Mouse (Mus musculus) lung, adult 2 months (tissue): Measurements from ENCODE around the gene Tmem205. TPM values are rescaled to one million over a fixed set of nuclear protein-coding genes. Genes with fewer than 3 reads are reported as not detected.

Experiments used
- DNase-seq: peaks from one replicate; pipeline ENCODE4 v3.0.0; 2022
- H3K4me1 ChIP-seq: fragments of 200-500 bp; 2 replicates; pipeline ENCODE4 v1.6.1; 2011; ENCODE audit warnings: low read length; ENCODE audit not compliant: control insufficient read depth, insufficient read depth
- H3K4me3 ChIP-seq: fragments of 200-500 bp; replicated peaks from 2 replicates; pipeline ENCODE3; 2011; ENCODE audit warnings: low read depth, mild to moderate bottlenecking, control low read depth, low read length; ENCODE audit errors: extremely low read depth
- CTCF ChIP-seq: fragments of 200-500 bp; IDR thresholded peaks from 2 replicates; pipeline ENCODE4 v1.5.1; 2011; ENCODE audit warnings: mild to moderate bottlenecking, low read length, control low read depth; ENCODE audit not compliant: insufficient read depth
- POLR2A ChIP-seq: fragments of 200-500 bp; IDR thresholded peaks from 2 replicates; pipeline ENCODE4 v1.6.1; 2011; ENCODE audit warnings: low read depth, mild to moderate bottlenecking, control low read depth, low read length, borderline replicate concordance; ENCODE audit errors: extremely low read depth
- WGBS: fragments of 180-500 bp; shearing (Covaris S2); methylation state at CpG from one replicate; pipeline ENCODE4 v1.1.7; 2018; 5-methylcytosine and 5-hydroxymethylcytosine counted together
- polyA plus RNA-seq: library from polyadenylated mRNA; depleted of rRNA; stranded (reverse); fragments of >200 nt; gene quantifications from 2 replicates; pipeline ENCODE4 v1.2.3, GENCODE M21; 2012

Gene Tmem205
- polyA plus RNA-seq, 1 experiment, result 194 TPM

DNA sequence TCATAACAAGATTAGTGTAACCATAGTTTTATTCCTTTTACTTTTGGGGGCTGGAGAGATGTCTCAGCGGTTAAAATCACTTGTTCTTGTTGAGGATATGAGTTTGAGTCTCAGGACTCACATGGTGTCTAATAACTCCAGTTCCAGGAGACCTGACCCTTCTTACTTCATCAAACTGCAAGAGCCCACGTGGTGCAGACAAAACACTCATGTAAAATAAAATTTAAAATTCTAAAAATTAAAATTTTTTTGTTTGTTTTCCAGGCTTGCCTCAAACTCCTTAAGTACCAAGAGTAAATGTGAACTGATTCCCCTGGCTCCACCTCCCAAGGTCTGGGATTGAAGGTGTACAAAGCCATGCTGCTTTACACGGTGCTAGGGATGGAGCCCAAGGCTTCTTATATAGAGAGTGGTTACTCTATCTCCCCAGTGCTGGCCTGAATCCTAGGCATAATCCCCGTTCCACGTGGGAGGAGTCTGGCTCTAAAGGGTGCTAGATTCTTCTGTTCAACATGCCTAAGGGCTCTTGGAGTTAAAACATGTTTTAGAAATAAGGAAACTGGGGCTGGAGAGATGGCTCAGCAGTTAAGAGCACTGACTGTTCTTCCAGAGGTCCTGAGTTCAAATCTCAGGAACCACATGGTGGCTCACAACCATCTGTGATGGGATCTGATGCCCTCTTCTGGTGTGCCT, 8.5 kb downstream of the Tmem205 start:
- no peak overlapping the region for H3K4me3 ChIP-seq
- no peak for DNase-seq
- TF ChIP-seq CTCF (no peak), POLR2A (no peak)
- WGBS, result 25% methylated on average over 5 of the region's 5 CpGs
- H3K4me1 ChIP-seq, result peaks cover 7% of the 10 kb centered on the region

DNA sequence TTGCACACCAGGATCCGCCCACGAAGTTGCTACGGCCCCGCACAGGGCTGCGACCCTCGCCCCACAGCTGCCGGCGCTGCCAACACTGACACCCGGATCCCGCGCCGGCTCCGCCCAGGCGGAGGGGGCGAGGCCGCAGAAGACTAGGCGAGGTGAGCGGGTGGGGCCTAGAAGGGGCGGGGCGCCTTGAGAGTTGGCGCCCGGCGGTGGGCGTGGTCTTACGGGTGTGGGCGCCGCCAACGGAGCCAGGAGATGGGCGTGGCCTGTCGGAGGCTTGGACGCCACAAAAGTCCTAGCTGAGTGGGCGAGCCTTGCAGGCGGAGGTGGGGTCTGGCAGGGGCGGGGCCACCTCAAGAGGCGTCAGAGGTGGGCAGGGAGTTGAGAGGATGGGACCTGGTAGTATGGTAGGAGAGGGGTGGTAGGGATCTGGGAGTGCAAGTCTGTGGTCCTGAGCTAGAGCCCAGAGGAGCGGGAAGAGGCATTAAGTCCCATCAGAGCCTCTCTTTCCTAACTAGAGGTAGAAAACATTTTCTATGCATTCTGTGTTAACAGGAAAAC, 9.2 kb downstream of the Tmem205 start, which contains the start of gene Rab3d:
TSS of gene Rab3d (minus strand) at position 158 of the 558 bp plus-strand sequence.
- peak; percentile 95 for DNase-seq
- Histone ChIP-seq H3K4me3 (peak within 1 kb of the TSS; percentile 88), H3K4me1 (peaks cover 4% of the 10 kb centered on the region)
- under 1% methylated on average over 36 of the region's 36 CpGs for WGBS
- TF ChIP-seq CTCF, result no peak
- peak; percentile 49; the same call in 1 of the 2 replicates for TF ChIP-seq POLR2A

DNA sequence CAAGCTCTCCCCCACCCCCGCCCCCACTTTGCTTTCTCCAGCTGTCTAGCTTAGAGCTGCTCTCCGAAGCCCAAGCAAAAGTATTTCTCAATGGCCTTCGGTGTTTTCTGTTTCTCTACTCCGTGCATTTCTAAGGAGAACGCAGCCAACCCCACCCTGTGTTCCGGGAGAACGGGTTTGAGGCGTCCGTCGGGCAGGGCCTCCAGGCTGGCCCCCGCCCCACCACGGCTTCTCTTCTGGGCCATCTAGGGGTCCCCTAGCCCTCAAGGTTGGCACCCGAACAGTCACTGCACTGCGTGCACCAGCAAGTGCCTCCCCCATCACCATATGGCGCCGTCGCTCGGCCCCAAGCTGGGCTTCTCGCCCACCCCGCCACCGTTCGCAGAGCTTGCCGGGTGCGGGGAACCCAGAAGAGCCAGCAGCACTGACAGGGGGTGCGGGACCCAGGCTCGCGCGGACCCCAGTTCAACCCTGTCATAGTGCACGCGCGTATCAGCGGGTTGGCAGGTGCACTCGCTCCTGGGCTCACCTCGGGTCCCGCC, 9.8 kb downstream of the Tmem205 start:
- TF ChIP-seq POLR2A (no peak), CTCF (no peak)
- WGBS, result 2% methylated on average over 35 of the region's 35 CpGs
- peak; percentile 52 for DNase-seq
- peak overlapping the region; percentile 88 for H3K4me3 ChIP-seq
- peaks cover 4% of the 10 kb centered on the region for H3K4me1 ChIP-seq

- 53% methylated on average over 3 of the region's 3 CpGs for WGBS
These were observed 10.4 kb downstream of the Tmem205 start for GRCm38 (mm10) chr9:21916851-21917492.

DNA sequence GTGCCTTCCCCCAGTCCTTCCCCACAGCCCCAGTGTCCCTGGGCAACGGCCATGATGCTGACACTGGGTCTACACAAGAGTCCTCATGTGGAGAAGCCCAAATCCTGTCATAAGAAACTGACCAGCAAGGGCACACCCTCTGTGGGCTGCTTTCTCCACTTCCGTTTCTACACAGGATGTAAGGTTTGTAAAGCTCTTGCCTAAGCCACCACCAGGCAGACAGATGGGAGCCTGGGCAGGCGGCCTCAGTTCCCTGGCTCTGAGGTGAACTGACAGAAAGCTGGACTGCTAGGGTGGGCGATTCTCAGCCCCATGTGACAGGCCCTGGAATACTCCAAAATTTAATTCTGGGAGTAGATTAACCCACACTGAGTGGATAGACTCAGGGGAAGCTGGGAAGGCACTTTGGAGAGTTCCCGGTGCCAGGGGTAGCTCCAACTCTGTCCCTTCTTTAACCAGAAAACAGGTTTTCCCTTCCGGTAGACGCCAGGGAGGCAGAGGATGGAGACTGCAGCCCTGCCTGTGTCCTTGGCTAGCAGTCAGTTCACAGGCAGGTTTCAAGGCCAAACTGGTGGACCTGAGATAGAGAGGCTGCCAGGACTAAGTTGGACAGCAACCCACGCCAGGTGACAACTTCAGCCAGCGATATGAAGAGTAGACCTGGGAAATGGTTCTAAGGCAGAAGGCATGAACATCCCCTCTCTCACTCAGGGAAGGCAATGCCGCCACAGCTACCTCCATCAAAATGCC, 17.7 kb downstream of the Tmem205 start:
- DNase-seq, result no peak
- Histone ChIP-seq H3K4me1 (no peaks in the 10 kb centered on the region), H3K4me3 (no peak overlapping the region)
- 75% methylated on average over 10 of the region's 10 CpGs for WGBS
- TF ChIP-seq POLR2A (no peak), CTCF (no peak)

More at GRCm38 (mm10) chr9:21916851-21917492, 10.4 kb downstream of the Tmem205 start:
- Histone ChIP-seq H3K4me3 (peak overlapping the region; percentile 88), H3K4me1 (peaks cover 4% of the 10 kb centered on the region)
- DNase-seq, result no peak
- TF ChIP-seq CTCF (no peak), POLR2A (no peak)

DNA sequence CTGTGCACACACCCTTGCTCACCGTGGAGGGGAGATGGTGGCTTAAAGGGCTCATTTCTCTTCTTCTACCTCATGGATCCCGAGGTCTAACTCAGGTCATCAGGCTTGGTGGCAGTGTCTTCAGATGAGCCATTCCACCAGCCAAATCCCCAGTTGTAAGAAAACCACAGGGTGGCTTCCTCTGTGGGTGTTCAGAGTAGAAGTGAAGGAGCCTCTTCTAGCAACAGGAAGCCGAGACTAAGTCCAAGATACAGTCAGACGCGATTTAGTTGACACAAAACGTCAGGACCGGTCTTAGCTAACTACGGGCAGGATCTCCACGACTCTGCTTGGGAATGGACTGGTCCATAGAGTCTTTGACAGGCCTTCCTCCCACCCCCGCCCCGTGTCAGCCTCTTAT, 19.1 kb downstream of the Tmem205 start:
- 61% methylated on average over 11 of the region's 11 CpGs for WGBS
- no peaks in the 10 kb centered on the region for H3K4me1 ChIP-seq
- H3K4me3 ChIP-seq, result no peak overlapping the region
- TF ChIP-seq CTCF, result no peak
- TF ChIP-seq POLR2A, result no peak
- DNase-seq, result no peak

DNA sequence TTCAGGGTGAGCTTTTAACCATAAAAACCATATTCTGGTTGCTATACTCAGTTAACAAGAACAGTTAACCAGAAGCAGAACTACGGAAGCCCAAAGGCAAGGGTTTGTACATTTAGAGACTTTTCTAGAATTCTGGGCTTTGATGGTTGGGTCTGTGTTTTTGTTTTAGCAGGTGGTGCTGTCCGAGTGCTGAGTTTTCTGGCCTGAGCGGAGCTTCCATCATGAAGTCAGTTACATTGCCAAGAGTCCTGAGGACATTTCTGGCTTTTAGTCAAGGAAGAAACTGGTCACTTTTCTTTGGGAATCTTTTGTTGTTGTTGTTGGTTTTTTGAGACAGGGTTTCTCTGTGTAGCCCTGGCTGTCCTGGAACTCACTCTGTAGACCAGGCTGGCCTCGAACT, 23.3 kb downstream of the Tmem205 start:
- H3K4me1 ChIP-seq, result no peaks in the 10 kb centered on the region; the same call in 1 of the 2 replicates
- H3K4me3 ChIP-seq, result no peak overlapping the region
- DNase-seq, result no peak
- TF ChIP-seq POLR2A (no peak), CTCF (no peak)
- WGBS, result 71% methylated on average over 4 of the region's 4 CpGs

DNA sequence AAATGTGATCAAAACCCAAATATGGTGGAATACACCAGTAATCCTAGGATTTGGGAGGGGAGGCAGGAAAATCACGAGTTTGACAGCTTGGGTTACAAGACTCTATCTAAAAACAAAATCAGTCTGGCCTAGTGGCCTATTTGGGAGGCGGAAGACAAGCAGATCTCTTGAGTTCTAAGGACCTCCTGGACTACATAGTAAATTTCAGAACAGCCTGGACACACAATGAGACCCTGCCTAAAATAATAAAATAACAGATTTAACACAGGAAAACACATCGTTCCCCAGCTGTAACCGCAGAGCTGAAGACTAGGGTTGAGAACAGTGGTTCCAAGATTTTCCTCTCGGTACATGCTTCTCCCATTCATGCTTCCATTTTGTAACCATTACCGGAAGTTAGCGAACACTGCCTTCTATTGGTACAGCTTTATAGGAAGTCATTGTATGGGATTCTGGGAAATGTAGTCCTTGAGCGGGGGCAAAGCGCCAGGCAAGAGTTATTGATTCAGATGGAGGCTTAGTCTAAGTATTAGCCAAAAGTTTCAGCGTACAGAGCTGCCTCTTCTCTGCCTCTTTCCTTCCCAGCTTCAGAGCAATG, 26.0 kb downstream of the Tmem205 start:
- peak; percentile 57 for DNase-seq
- 12% methylated on average over 10 of the region's 10 CpGs for WGBS
- TF ChIP-seq POLR2A (no peak), CTCF (no peak)
- Histone ChIP-seq H3K4me1 (no peaks in the 10 kb centered on the region; the same call in 1 of the 2 replicates), H3K4me3 (peak overlapping the region; percentile 55)

DNA sequence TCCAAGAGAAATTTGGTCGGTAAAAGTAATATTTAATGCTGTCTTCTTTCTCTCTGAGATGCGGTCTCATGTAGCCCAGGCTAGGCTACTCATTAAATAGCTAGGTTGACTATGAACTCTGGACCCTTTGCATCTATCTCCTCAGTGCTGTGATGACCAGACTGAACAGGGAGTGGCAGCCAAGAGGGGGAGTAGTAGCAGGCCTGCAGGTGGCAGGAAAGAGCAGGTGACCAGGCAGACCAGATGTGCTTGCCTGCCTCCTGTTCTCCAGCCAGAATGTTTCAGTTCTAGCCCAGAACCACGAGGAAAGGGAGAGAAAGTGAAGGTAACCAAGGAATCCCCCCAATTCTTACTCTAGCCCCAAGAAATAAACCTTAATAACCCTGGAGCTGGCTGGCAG, 38.1 kb downstream of the Tmem205 start:
- 60% methylated on average over 3 of the region's 3 CpGs for WGBS
- TF ChIP-seq POLR2A, result no peak
- peak; percentile 60 for TF ChIP-seq CTCF
- DNase-seq, result no peak
- Histone ChIP-seq H3K4me1 (no peaks in the 10 kb centered on the region), H3K4me3 (no peak overlapping the region)
